Mouse (Mus musculus): Measurements from ENCODE around the gene Med16.

DNA sequence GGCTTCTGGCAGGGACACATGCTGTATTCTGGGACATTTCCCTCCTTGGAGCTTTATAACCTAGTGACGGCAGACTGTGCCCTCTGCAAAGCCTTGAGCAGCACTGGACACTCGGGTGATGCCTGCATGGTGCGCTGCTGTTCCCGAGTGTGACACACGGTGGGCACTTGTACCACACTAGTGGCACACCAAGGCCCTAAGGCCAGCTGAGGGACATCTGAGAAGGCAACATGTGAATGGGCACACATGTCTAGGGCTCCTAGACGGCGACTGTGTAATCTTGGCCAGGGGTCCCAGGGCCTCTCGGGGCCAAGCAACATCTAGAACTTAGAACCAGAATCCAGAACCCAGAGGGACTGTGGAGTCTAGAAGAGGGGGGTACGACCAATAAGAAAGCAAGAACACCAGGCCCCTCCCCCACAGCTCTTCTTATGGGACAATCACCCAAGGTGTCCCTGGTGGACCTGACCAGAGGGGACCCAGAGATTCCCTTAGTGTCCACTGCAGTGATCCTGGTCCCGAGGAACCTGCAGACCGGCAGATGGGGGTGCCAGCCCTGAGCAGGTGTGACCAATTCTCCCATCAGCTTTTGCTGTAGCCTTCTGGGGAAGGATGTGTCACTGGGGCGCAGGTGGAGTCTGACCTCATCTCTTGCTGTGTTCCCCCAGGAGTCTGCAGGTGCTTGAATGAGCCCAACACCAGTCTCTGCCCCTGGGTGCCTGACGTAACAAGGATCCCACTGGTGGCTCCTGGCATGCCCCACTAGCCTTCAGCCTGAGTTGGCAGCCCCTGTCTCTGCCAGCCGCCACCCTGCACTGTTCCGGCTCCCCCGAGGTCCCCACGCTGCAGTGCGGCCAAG, 21.5 kb upstream of the Med16 start:
- TF ChIP-seq ZNF384 (IDR thresholded peaks at IDR 0.05; ENCODE audit: low read depth, low read length) (no peak), HCFC1 (IDR thresholded peaks at IDR 0.05; ENCODE audit: borderline replicate concordance, insufficient read depth, low read length) (no peak), ZC3H11A (IDR thresholded peaks at IDR 0.05; ENCODE audit: borderline replicate concordance, low read depth, low read length) (no peak), CHD2 (IDR thresholded peaks at IDR 0.05; ENCODE audit: low read depth, low read length) (no peak)
